Mouse (Mus musculus) heart, embryonic 14.5 days (tissue): ENCODE results near the gene Tulp1. TPM values are rescaled to one million over a fixed set of nuclear protein-coding genes. Genes with fewer than 3 reads are reported as not detected.
A peak's percentile ranks its signal among the peaks of the same experiment; 100 is the strongest.

ENCODE experiments used
- ATAC-seq: fragments of 200-750 bp; cut with Nextera tagmentation; 2 replicates; pipeline ENCODE4 v1.8.0; 2017; ENCODE audit warnings: low read depth, moderate TSS enrichment; ENCODE audit not compliant: insufficient number of reproducible peaks, insufficient read depth, low FRiP score
- H3K27ac ChIP-seq, 2 experiments: fragments of 200-500 bp in 1 of 2; fragments of 300-500 bp in 1 of 2; sonication (generic) in 1 of 2; replicated peaks in 1 of 2; 2 replicates each; pipeline ENCODE4 v1.5.1; 2012 to 2014; ENCODE audit warnings: low read depth in 2 of 2, low read length in 2 of 2, control low read depth in 1 of 2, mild to moderate bottlenecking in 1 of 2, mixed read lengths in 1 of 2; ENCODE audit not compliant: control insufficient read depth in 1 of 2, insufficient read depth in 1 of 2
- H3K27me3 ChIP-seq: fragments of 300-500 bp; sonication (generic); 2 replicates; pipeline ENCODE4 v1.6.1; 2014; ENCODE audit warnings: mild to moderate bottlenecking, low read length, control low read depth; ENCODE audit not compliant: control insufficient read depth, insufficient read depth
- H3K36me3 ChIP-seq: fragments of 300-500 bp; sonication (generic); 2 replicates; pipeline ENCODE4 v1.6.1; 2014; ENCODE audit warnings: mild to moderate bottlenecking, control low read depth, low read length, mixed read lengths; ENCODE audit not compliant: control insufficient read depth, insufficient read depth
- H3K4me1 ChIP-seq, 2 experiments: fragments of 200-500 bp in 1 of 2; fragments of 300-500 bp in 1 of 2; sonication (generic) in 1 of 2; 2 replicates each; pipeline ENCODE4 v1.6.1; 2012 to 2014; ENCODE audit warnings: low read length in 2 of 2, control low read depth in 1 of 2, mixed read lengths in 1 of 2; ENCODE audit not compliant: control insufficient read depth in 2 of 2, insufficient read depth in 2 of 2
- H3K4me2 ChIP-seq: fragments of 300-500 bp; sonication (generic); 2 replicates; pipeline ENCODE4 v1.6.1; 2014; ENCODE audit warnings: mild to moderate bottlenecking, low read length
- H3K4me3 ChIP-seq, 2 experiments: fragments of 200-500 bp in 1 of 2; fragments of 300-500 bp in 1 of 2; sonication (generic) in 1 of 2; 2 replicates each; pipeline ENCODE4 v1.5.1; 2012 to 2014; ENCODE audit warnings: low read length in 2 of 2, mild to moderate bottlenecking in 2 of 2, control low read depth in 1 of 2, low read depth in 1 of 2, moderate library complexity in 1 of 2; ENCODE audit not compliant: control insufficient read depth in 1 of 2, insufficient read depth in 1 of 2
- H3K9ac ChIP-seq: fragments of 300-500 bp; sonication (generic); 2 replicates; pipeline ENCODE4 v1.6.1; 2014; ENCODE audit warnings: mild to moderate bottlenecking, low read length
- H3K9me3 ChIP-seq: fragments of 300-500 bp; sonication (generic); 2 replicates; pipeline ENCODE4 v1.6.1; 2016; ENCODE audit warnings: low read length, control low read depth; ENCODE audit not compliant: control insufficient read depth
- WGBS: fragments of 180-500 bp; shearing (Covaris S2); extraction: QIAGEN DNeasy Blood & Tissue Kit; methylation state at CpG from one replicate; pipeline ENCODE4 v1.1.7; 2014; 5-methylcytosine and 5-hydroxymethylcytosine counted together
- polyA plus RNA-seq: library from polyadenylated mRNA; unstranded; fragments of >200 nt; fragmentation: Nextera tagmentation; extraction: Ambion mirVana; gene quantifications from 2 replicates; pipeline ENCODE4 v1.2.1, GENCODE M21; 2014

Tulp1 gene
- polyA plus RNA-seq, 1 experiment from 2014 or later: 3.3 TPM

GRCm38 (mm10) chr17:28404301-28404700 lies 39.3 kb upstream of the Tulp1 start:
- Histone ChIP-seq H3K36me3 (peaks cover 20% of the 10 kb centered on the region), H3K27me3 (no peaks in the 10 kb centered on the region)

GRCm38 (mm10) chr17:28394994-28395393 lies 30.0 kb upstream of the Tulp1 start:
- no peaks in the 10 kb centered on the region for H3K27me3 ChIP-seq
- H3K4me1 ChIP-seq: no peaks in the 10 kb centered on the region; a peak in 1 of 4 replicates
- ATAC-seq: no peak
- no peak overlapping the region for H3K4me2 ChIP-seq
- no peak overlapping the region for H3K27ac ChIP-seq
- no peak overlapping the region for H3K9ac ChIP-seq
- WGBS: 71% methylated on average over 7 of the region's 7 CpGs
- peaks cover 7% of the 10 kb centered on the region; the same call in 1 of the 2 replicates for H3K36me3 ChIP-seq
- H3K9me3 ChIP-seq: no peaks in the 10 kb centered on the region
- H3K4me3 ChIP-seq: no peak overlapping the region

More at GRCm38 (mm10) chr17:28404301-28404700, 39.3 kb upstream of the Tulp1 start:
- no peak overlapping the region for H3K4me2 ChIP-seq
- no peak for ATAC-seq
- no peak overlapping the region for H3K27ac ChIP-seq
- no peak overlapping the region for H3K4me3 ChIP-seq
- no peaks in the 10 kb centered on the region for H3K4me1 ChIP-seq
- WGBS: 98% methylated on average over 11 of the region's 11 CpGs
- no peaks in the 10 kb centered on the region for H3K9me3 ChIP-seq
- no peak overlapping the region for H3K9ac ChIP-seq

- H3K4me3 ChIP-seq: no peak overlapping the region
- peaks cover 2% of the 10 kb centered on the region; the same call in 1 of the 2 replicates for H3K27me3 ChIP-seq
- H3K4me2 ChIP-seq: no peak overlapping the region
- H3K27ac ChIP-seq: no peak overlapping the region
- H3K4me1 ChIP-seq: no peaks in the 10 kb centered on the region; a peak in 1 of 4 replicates
- H3K36me3 ChIP-seq: no peaks in the 10 kb centered on the region; the same call in 1 of the 2 replicates
- no peak for ATAC-seq
- H3K9ac ChIP-seq: no peak overlapping the region
- H3K9me3 ChIP-seq: no peaks in the 10 kb centered on the region
- 82% methylated on average over 15 of the region's 15 CpGs for WGBS
Measured at GRCm38 (mm10) chr17:28394051-28394765, 29.2 kb upstream of the Tulp1 start.

GRCm38 (mm10) chr17:28391568-28392432 lies 26.8 kb upstream of the Tulp1 start:
- Histone ChIP-seq H3K4me3 (no peak overlapping the region), H3K9ac (no peak overlapping the region; the same call in 1 of the 2 replicates)
- no peak for ATAC-seq

GRCm38 (mm10) chr17:28388534-28388933 lies 23.5 kb upstream of the Tulp1 start:
- no peaks in the 10 kb centered on the region for H3K36me3 ChIP-seq
- ATAC-seq: no peak
- H3K9ac ChIP-seq: no peak overlapping the region
- H3K27ac ChIP-seq: no peak overlapping the region
- H3K4me2 ChIP-seq: no peak overlapping the region
- no peaks in the 10 kb centered on the region; a peak in 1 of 4 replicates for H3K4me1 ChIP-seq
- WGBS: 79% methylated on average over 3 of the region's 3 CpGs
- peaks cover 29% of the 10 kb centered on the region for H3K27me3 ChIP-seq
- no peaks in the 10 kb centered on the region for H3K9me3 ChIP-seq
- H3K4me3 ChIP-seq: no peak overlapping the region

More at GRCm38 (mm10) chr17:28391568-28392432, 26.8 kb upstream of the Tulp1 start:
- Histone ChIP-seq H3K36me3 (no peaks in the 10 kb centered on the region), H3K9me3 (no peaks in the 10 kb centered on the region), H3K4me2 (peak overlapping the region; percentile 54), H3K27me3 (peaks cover 24% of the 10 kb centered on the region), H3K27ac (no peak overlapping the region), H3K4me1 (no peaks in the 10 kb centered on the region; a peak in 1 of 4 replicates)
- 6% methylated on average over 22 of the region's 25 CpGs for WGBS

GRCm38 (mm10) chr17:28386150-28386905 lies 21.3 kb upstream of the Tulp1 start:
- peaks cover 29% of the 10 kb centered on the region for H3K27me3 ChIP-seq
- H3K9ac ChIP-seq: no peak overlapping the region
- WGBS: 4% methylated on average over 23 of the region's 23 CpGs
- no peaks in the 10 kb centered on the region; a peak in 1 of 4 replicates for H3K4me1 ChIP-seq
- no peak for ATAC-seq
- H3K4me2 ChIP-seq: peak overlapping the region; percentile 45
- H3K4me3 ChIP-seq: no peak overlapping the region
- no peaks in the 10 kb centered on the region for H3K9me3 ChIP-seq
- no peak overlapping the region for H3K27ac ChIP-seq
- no peaks in the 10 kb centered on the region for H3K36me3 ChIP-seq

- Histone ChIP-seq H3K27me3 (peaks cover 28% of the 10 kb centered on the region), H3K9me3 (no peaks in the 10 kb centered on the region), H3K9ac (no peak overlapping the region), H3K4me3 (no peak overlapping the region), H3K27ac (no peak overlapping the region), H3K4me1 (no peaks in the 10 kb centered on the region), H3K36me3 (no peaks in the 10 kb centered on the region), H3K4me2 (no peak overlapping the region)
- no peak for ATAC-seq
- 64% methylated on average over 4 of the region's 4 CpGs for WGBS
Measured at GRCm38 (mm10) chr17:28384298-28384697, 19.3 kb upstream of the Tulp1 start.
